12 mouse cellular contexts compared by ENCODE assay signal in the genomic region with DNA sequence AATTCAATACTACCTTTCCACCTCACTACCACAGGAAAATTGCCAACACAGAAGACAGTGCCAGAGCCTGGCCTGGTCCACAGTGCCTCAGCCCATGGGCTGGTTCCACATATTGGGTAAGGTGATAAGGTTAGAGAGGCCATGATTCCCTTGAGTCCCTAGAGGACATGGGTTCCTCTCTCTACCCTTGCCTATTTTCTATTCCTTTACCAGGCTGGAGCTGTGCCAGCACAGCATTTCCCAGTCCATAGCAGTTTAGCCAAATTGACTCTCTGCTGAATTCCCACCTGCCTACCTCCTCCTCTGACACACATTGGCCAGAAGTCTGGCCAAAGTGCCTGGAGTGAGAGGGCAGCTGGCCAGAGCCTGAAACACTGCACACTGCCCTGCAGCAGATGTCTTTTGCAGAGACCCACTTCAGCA.
DNase-seq lines count a peak whose midpoint lies in the region; ATAC-seq and TF ChIP-seq lines count a peak whose summit lies in the region.
"Had no signal": no experiment of that assay in that cellular context is flagged by ENCODE, and none has a peak within 500 bp of the region (broad histone marks: within the 10 kb centered on the region; RNA-seq: fewer than 3 reads in every experiment).

No protein-coding gene starts in this region.

- H3K36me3 ChIP-seq in heart, embryonic 16.5 days (ENCODE audit: control insufficient read depth, insufficient read depth), result no peaks in the 10 kb centered on the region
- H3K36me3 ChIP-seq: embryonic facial prominence, embryonic 12.5 days; limb, embryonic 15.5 days had no signal

- H3K9ac ChIP-seq in heart, embryonic 16.5 days (ENCODE audit: low read length), result no peak overlapping the region
- H3K9ac ChIP-seq: embryonic facial prominence, embryonic 12.5 days; limb, embryonic 15.5 days had no signal

- H3K27ac ChIP-seq in layer of hippocampus, adult 2 months, result peak overlapping the region; percentile 32; the same call in 1 of the 2 replicates
- peak overlapping the region; percentile 20; the same call in 1 of the 2 replicates for H3K27ac ChIP-seq in cerebellum, adult 2 months (ENCODE audit: insufficient read depth, low read length)
- H3K27ac ChIP-seq in heart, embryonic 16.5 days (ENCODE audit: low read length), result peak overlapping the region; percentile 41
- H3K27ac ChIP-seq: embryonic facial prominence, embryonic 12.5 days; limb, embryonic 15.5 days had no signal

- no peak for TF ChIP-seq CTCF in layer of hippocampus, adult 2 months (conservative IDR thresholded peaks at IDR 0.05)
- no peak for TF ChIP-seq CTCF in cerebellum, adult 2 months (IDR thresholded peaks at IDR 0.05; ENCODE audit: borderline replicate concordance, insufficient read depth, low read depth, low read length)

- H3K4me1 ChIP-seq in cerebellum, adult 2 months (ENCODE audit: control insufficient read depth, insufficient read depth, low read length), result peaks cover 40% of the 10 kb centered on the region
- peaks cover 15% of the 10 kb centered on the region for H3K4me1 ChIP-seq in heart, embryonic 16.5 days (ENCODE audit: control insufficient read depth, insufficient read depth, low read length)
- H3K4me1 ChIP-seq: embryonic facial prominence, embryonic 12.5 days had no signal

- no peak for TF ChIP-seq POLR2A in cerebellum, adult 2 months (IDR thresholded peaks at IDR 0.05; ENCODE audit: borderline replicate concordance, insufficient read depth, low read length)

- no peaks in the 10 kb centered on the region for H3K9me3 ChIP-seq in heart, embryonic 16.5 days (replicated peaks; ENCODE audit: control insufficient read depth, low read length)
- H3K9me3 ChIP-seq: embryonic facial prominence, embryonic 12.5 days; limb, embryonic 15.5 days had no signal

- H3K4me2 ChIP-seq in heart, embryonic 16.5 days (ENCODE audit: low read depth, low read length), result no peak overlapping the region
- H3K4me2 ChIP-seq: embryonic facial prominence, embryonic 12.5 days; limb, embryonic 15.5 days had no signal

- ATAC-seq in heart, embryonic 16.5 days (replicated peaks; ENCODE audit: extremely low read depth, insufficient read depth, low FRiP score), result 0 out of 2 replicates have a peak, but pooled peaks have one; percentile 32
- ATAC-seq: intestine, embryonic 16.5 days had no signal

- no peak overlapping the region for H3K4me3 ChIP-seq in layer of hippocampus, adult 2 months
- H3K4me3 ChIP-seq in cerebellum, adult 2 months (replicated peaks; ENCODE audit: insufficient read depth, low read depth, low read length), result no peak overlapping the region
- no peak overlapping the region for H3K4me3 ChIP-seq in heart, embryonic 16.5 days (ENCODE audit: low read length)
- H3K4me3 ChIP-seq: embryonic facial prominence, embryonic 12.5 days; limb, embryonic 15.5 days had no signal

- peak; percentile 29 for DNase-seq in adrenal gland, postnatal 14 days
- DNase-seq in adrenal gland, postnatal 4 days (ENCODE audit: low spot score in 2 of 2), result no peak
- DNase-seq in layer of hippocampus, adult 2 months (ENCODE audit: low spot score in 2 of 2), result no peak
- DNase-seq in layer of hippocampus, adult 18-20 months (ENCODE audit: low spot score in 2 of 2), result no peak
- peak; percentile 77 to 84 for DNase-seq in cerebellum, adult 2 months
- no peak for DNase-seq in right cerebral cortex, postnatal 25 days
- DNase-seq in retina, embryonic 14.5 days (ENCODE audit: low spot score), result no peak
- DNase-seq: thymus, postnatal 4 days had no signal

- no peaks in the 10 kb centered on the region for H3K27me3 ChIP-seq in cerebellum, adult 2 months (ENCODE audit: control insufficient read depth, insufficient read depth, low read length)
- H3K27me3 ChIP-seq in heart, embryonic 16.5 days (ENCODE audit: control insufficient read depth, insufficient read depth, low read length), result no peaks in the 10 kb centered on the region
- H3K27me3 ChIP-seq: embryonic facial prominence, embryonic 12.5 days; limb, embryonic 15.5 days had no signal

Comparison
In these comparisons a context has a peak if more than half of its experiments do, and no peak if none do; other contexts are left out.
1. DNase-seq: peak in adrenal gland, postnatal 14 days (single experiment) and cerebellum, adult 2 months (2 of 2); none in adrenal gland, postnatal 4 days (0 of 2), layer of hippocampus, adult 2 months (0 of 2), layer of hippocampus, adult 18-20 months (0 of 2), right cerebral cortex, postnatal 25 days (single experiment) and retina, embryonic 14.5 days (single experiment).
2. Peak in every context shown above with its lines, with median percentiles within 50 percentile points of each other: H3K27ac ChIP-seq.